Mouse (Mus musculus): ENCODE data around the gene Ppp1r12b.

The Ppp1r12b gene

GRCm38 (mm10) chr1:134955637-134956176, at the start of gene Ppp1r12b:
Gene Ppp1r12b (minus strand): TSS chr1:134955942.
- peak; percentile 98 for DNase-seq (ENCODE audit: inconsistent ontology term)

- DNase-seq (ENCODE audit: inconsistent ontology term), result no peak
These were observed 47.6 kb upstream of the Ppp1r12b start for GRCm38 (mm10) chr1:135003346-135003745.

- no peak for DNase-seq (ENCODE audit: inconsistent ontology term)
These were observed 44.8 kb upstream of the Ppp1r12b start for GRCm38 (mm10) chr1:135000527-135000926.

GRCm38 (mm10) chr1:134998231-134998630, 42.5 kb upstream of the Ppp1r12b start:
- DNase-seq (ENCODE audit: inconsistent ontology term), result no peak

GRCm38 (mm10) chr1:134997568-134997967, 41.8 kb upstream of the Ppp1r12b start:
- DNase-seq (ENCODE audit: inconsistent ontology term), result no peak

GRCm38 (mm10) chr1:134996471-134996870, 40.7 kb upstream of the Ppp1r12b start:
- no peak for DNase-seq (ENCODE audit: inconsistent ontology term)

- DNase-seq (ENCODE audit: inconsistent ontology term), result no peak
These were observed 40.2 kb upstream of the Ppp1r12b start for GRCm38 (mm10) chr1:134995954-134996353.

GRCm38 (mm10) chr1:134995437-134995836, 39.7 kb upstream of the Ppp1r12b start:
- DNase-seq (ENCODE audit: inconsistent ontology term), result no peak

GRCm38 (mm10) chr1:134994739-134995138, 39.0 kb upstream of the Ppp1r12b start:
- no peak for DNase-seq (ENCODE audit: inconsistent ontology term)

GRCm38 (mm10) chr1:134992046-134992645, 36.4 kb upstream of the Ppp1r12b start:
- DNase-seq (ENCODE audit: inconsistent ontology term), result no peak

GRCm38 (mm10) chr1:134989372-134989771, 33.6 kb upstream of the Ppp1r12b start:
- DNase-seq (ENCODE audit: inconsistent ontology term), result peak; percentile 71

- no peak for DNase-seq (ENCODE audit: inconsistent ontology term)
These were observed 32.2 kb upstream of the Ppp1r12b start for GRCm38 (mm10) chr1:134987962-134988341.

GRCm38 (mm10) chr1:134987173-134987961, 31.6 kb upstream of the Ppp1r12b start:
- DNase-seq (ENCODE audit: inconsistent ontology term), result peak; percentile 66

- no peak for DNase-seq (ENCODE audit: inconsistent ontology term)
These were observed 17.2 kb upstream of the Ppp1r12b start for GRCm38 (mm10) chr1:134972920-134973319.

GRCm38 (mm10) chr1:134965430-134965829, 9.7 kb upstream of the Ppp1r12b start:
- DNase-seq (ENCODE audit: inconsistent ontology term), result no peak

- DNase-seq (ENCODE audit: inconsistent ontology term), result no peak
These were observed 7.1 kb upstream of the Ppp1r12b start for GRCm38 (mm10) chr1:134962821-134963220.

- DNase-seq (ENCODE audit: inconsistent ontology term), result peak; percentile 98
These were observed 6.5 kb upstream of the Ppp1r12b start, which contains the start of gene Ube2t for GRCm38 (mm10) chr1:134962053-134962803. Gene Ube2t (plus strand): TSS chr1:134962565.

- peak; percentile 16 for DNase-seq (ENCODE audit: inconsistent ontology term)
These were observed 4.9 kb upstream of the Ppp1r12b start for GRCm38 (mm10) chr1:134960634-134961033.

- peak; percentile 48 for DNase-seq (ENCODE audit: inconsistent ontology term)
These were observed 599 bp downstream of the Ppp1r12b start for GRCm38 (mm10) chr1:134955050-134955636.

GRCm38 (mm10) chr1:134949946-134950345, 5.8 kb downstream of the Ppp1r12b start:
- DNase-seq (ENCODE audit: inconsistent ontology term), result peak; percentile 32

- no peak for DNase-seq (ENCODE audit: inconsistent ontology term)
These were observed 8.2 kb downstream of the Ppp1r12b start for GRCm38 (mm10) chr1:134947590-134947989.

- DNase-seq (ENCODE audit: inconsistent ontology term), result no peak
These were observed 12.8 kb downstream of the Ppp1r12b start for GRCm38 (mm10) chr1:134942898-134943297.
